Mouse (Mus musculus) forelimb bud, embryonic 11.5 days (tissue): ENCODE data around the gene Krt6a.
A peak's percentile ranks its signal among the peaks of the same experiment; 100 is the strongest.
"Not testable (repeated sequence)": the region's sequence is repeated elsewhere in the genome, so short reads cannot be mapped to it uniquely, and the experiment has no call there.

ENCODE experiments used
- DNase-seq: peaks from one replicate; pipeline ENCODE4 v3.0.0-alpha.2; 2012; ENCODE audit warnings: low read depth, low spot score

Gene Krt6a

GRCm38 (mm10) chr15:101694207-101694606 lies at the start of gene Krt6a:
Krt6a (minus strand) TSS chr15:101694307.
- no peak for DNase-seq

GRCm38 (mm10) chr15:101742711-101743110 lies 48.6 kb upstream of the Krt6a start, which contains the start of gene Krt71:
Krt71 (minus strand) TSS chr15:101743109.
- DNase-seq, result no peak

DNA sequence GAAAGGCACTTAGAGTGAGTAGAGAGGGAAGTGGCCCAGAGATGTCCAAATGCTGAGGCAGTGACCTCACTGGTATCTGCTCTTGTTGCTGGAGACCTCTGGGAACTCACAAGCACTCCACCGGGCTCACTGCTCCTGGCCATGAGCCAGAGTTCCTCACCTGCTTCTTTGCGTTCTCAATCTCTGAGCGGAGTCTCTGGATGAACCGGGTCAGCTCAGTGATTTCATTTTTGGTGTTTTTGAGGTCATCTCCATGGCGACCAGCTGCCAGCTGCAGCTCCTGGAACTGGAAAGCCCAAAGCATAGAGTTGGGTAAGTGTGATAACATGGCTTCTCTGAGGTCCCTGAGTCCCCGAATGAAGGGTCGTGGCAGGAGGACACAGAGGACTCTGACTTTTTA lies 43.7 kb upstream of the Krt6a start:
- no peak for DNase-seq

- DNase-seq, result no peak
Measured at GRCm38 (mm10) chr15:101730653-101731052, 36.5 kb upstream of the Krt6a start.

DNA sequence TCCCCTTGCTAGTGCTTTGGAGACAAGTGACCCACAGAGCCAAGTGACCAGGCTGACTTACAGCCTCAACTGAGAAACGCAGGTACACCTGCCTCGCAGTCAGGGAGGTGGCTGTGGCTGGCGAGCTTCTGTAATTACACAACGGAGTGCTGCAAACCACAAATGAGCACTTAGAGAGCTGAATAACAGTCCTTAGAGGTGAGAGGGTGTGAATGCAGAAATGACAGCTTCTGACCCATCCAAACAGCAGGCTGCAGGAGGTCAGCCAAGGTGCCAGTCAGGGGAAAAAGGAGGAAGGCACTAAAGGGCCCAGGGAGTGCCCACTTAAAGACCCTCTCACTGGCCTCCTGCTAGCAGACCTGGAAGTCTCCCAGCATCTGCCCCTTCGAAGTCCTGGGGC lies 30.6 kb upstream of the Krt6a start:
- no peak for DNase-seq

DNA sequence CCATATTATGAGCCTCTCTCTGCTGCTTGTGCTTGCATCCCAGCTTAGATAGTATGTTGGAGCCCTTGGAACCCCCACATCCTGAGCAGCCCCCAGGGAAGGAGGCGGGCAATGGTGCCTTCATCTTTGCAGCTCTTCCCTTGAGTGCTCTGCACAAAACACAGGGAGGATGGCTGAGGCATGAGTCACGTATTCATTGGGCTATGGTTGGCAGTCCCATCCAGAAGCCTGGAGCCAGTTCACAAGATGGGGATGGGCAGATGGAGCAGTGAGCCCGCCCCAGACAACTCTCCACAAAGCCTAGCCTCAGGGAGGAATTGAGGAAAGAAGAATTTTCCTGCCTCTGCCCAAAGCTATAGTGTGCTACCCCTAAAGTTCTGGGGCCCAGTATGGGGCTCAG lies 21.7 kb upstream of the Krt6a start:
- DNase-seq, result no peak

DNA sequence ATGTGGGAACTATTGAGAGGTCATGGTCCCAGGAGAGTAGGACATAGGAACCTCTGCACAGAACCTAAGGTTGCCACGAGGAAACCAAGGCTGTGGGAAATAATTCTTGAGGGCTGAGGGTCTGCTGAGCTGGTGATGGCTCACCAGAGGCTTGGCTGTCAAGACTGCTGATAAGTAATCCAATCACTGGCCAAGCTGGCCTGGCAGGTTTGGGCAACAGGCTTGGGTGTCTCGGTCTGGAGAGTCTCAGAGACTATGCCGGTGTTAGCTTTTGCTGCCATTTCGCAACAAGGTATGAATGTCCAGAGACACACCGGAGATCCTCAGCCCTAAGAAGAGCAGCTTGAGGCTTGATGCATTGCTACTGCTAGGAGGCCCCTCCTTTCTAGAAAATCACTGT lies 20.2 kb upstream of the Krt6a start:
- no peak for DNase-seq

GRCm38 (mm10) chr15:101713731-101714130 lies 19.6 kb upstream of the Krt6a start:
- DNase-seq, result no peak

GRCm38 (mm10) chr15:101712720-101713119 lies 18.6 kb upstream of the Krt6a start, which contains the start of gene Krt5:
Krt5 (minus strand) TSS chr15:101712898.
- DNase-seq, result peak; percentile 14

DNA sequence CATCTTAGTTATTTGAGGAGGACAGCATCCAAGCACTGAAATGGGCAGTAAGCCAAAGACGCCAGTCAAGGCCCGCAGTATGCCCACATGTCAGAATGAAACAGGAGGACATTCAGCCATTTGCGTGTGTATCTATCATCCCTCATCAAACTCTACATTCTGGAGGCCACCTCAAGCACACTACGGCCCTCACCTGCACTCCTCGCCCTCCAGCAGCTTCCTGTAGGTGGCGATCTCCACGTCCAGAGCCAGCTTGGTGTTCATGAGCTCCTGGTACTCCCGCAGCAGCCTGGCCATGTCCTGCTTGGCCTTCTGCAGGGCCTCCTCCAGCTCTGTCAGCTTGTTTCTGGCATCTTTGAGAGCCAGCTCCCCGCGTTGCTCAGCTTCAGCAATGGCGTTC lies 14.6 kb upstream of the Krt6a start:
- DNase-seq, result no peak

- no peak for DNase-seq
Measured at GRCm38 (mm10) chr15:101707454-101707853, 13.3 kb upstream of the Krt6a start.

- DNase-seq, result peak; percentile 29
Measured at GRCm38 (mm10) chr15:101704066-101704465, 10.0 kb upstream of the Krt6a start.

DNA sequence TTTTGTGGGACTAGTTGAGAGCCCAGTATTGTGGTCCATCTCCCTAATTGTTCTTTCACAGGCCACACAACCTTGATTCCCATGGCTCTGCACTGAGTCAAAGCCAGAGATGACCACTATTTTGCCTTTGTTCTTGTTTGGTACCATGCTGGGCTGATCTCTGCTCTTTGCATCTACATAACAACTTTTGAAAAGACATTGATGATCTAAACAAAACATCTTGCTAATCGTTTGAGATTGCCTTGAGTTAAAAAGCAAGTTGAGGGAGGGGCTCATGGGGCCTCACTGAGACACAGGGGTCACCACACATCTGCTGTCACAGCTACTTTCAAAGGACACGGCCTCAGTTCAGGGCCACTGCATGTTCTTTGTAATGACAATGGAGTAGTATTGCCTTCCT lies 8.3 kb upstream of the Krt6a start:
- DNase-seq, result no peak

GRCm38 (mm10) chr15:101699866-101700265 lies 5.8 kb upstream of the Krt6a start:
- no peak for DNase-seq

- DNase-seq, result no peak
Measured at GRCm38 (mm10) chr15:101699192-101699591, 5.1 kb upstream of the Krt6a start.

- DNase-seq, result no peak
Measured at GRCm38 (mm10) chr15:101697326-101698188, 3.5 kb upstream of the Krt6a start.

GRCm38 (mm10) chr15:101690460-101690859 lies 3.6 kb downstream of the Krt6a start:
- DNase-seq, result not testable (repeated sequence)

DNA sequence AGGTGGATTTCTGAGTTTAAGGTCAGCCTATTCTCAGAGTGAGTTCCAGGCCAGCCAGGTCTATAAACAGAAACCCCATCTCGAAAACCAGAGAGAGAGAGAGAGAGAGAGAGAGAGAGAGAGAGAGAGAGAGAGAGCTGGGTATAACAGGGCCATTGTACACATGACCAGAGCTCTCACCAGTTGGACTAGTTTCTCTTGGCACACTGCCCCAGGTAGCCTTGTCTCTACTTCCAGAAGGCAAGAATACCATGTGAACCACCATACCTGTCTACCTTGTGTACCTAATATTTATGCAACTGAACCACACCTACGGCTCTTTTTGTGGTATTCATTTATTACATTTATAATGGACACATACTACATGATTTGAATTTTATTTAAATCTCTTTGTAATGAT lies 5.9 kb downstream of the Krt6a start:
- no peak for DNase-seq

GRCm38 (mm10) chr15:101680187-101680586 lies 13.9 kb downstream of the Krt6a start, which contains the start of gene Krt6b:
Krt6b (minus strand) TSS chr15:101680287.
- DNase-seq, result no peak

- DNase-seq, result no peak
Measured at GRCm38 (mm10) chr15:101675978-101676377, 18.1 kb downstream of the Krt6a start.

DNA sequence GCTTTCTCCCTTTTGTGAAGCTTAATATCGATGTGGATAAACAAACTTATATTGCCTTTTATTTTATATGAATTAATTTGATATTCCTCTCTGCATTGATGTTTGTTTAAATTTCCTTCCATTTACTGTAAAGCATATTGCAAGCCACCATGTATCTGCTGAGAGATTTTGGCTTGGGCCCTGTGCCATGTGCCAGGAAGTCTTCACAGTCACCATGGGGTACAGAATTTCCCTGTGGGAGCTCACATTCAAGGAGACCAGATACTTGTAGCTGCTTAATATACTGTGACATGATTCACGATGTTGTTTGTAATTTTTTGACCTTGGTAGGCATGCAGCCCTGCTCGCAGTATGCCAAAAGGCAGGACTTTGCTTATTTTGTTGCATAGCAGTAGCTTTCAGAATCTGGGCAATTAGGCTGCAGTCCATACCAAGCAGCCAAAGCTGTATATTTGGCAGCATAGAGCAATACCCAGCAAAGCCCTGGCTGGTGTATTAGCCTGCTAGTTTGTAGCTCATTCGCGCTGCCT lies 41.3 kb downstream of the Krt6a start:
- DNase-seq, result no peak

GRCm38 (mm10) chr15:101647280-101647679 lies 46.8 kb downstream of the Krt6a start, which contains the start of gene Gm5478:
Gm5478 (minus strand) TSS chr15:101647380.
- no peak for DNase-seq
